Mouse (Mus musculus) urinary bladder, postnatal 25 days (tissue): ENCODE measurements around the gene Med1.
"Not testable (repeated sequence)": the region's sequence is repeated elsewhere in the genome, so short reads cannot be mapped to it uniquely, and the experiment has no call there.

Experiments
- DNase-seq: peaks from one replicate; pipeline ENCODE4 v3.0.0; 2022; ENCODE audit warnings: low spot score

Med1 gene

GRCm38 (mm10) chr11:98192901-98193805 lies at the start of gene Med1:
Gene Med1, minus strand, starts transcription at chr11:98193293.
- DNase-seq, result peak; percentile 81

GRCm38 (mm10) chr11:98238995-98239394 lies 45.9 kb upstream of the Med1 start:
- no peak for DNase-seq

- no peak for DNase-seq
Measured at GRCm38 (mm10) chr11:98238416-98238815, 45.3 kb upstream of the Med1 start.

- DNase-seq, result no peak
Measured at GRCm38 (mm10) chr11:98226349-98226748, 33.3 kb upstream of the Med1 start.

- no peak for DNase-seq
Measured at GRCm38 (mm10) chr11:98213311-98213710, 20.2 kb upstream of the Med1 start.

GRCm38 (mm10) chr11:98209661-98210060 lies 16.6 kb upstream of the Med1 start:
- DNase-seq, result not testable (repeated sequence)

- DNase-seq, result not testable (repeated sequence)
Measured at GRCm38 (mm10) chr11:98206281-98206680, 13.2 kb upstream of the Med1 start.

GRCm38 (mm10) chr11:98205463-98205862 lies 12.4 kb upstream of the Med1 start:
- no peak for DNase-seq

GRCm38 (mm10) chr11:98203931-98204421 lies 10.9 kb upstream of the Med1 start:
- DNase-seq, result peak; percentile 16

GRCm38 (mm10) chr11:98203351-98203911 lies 10.3 kb upstream of the Med1 start:
- DNase-seq, result no peak

- peak; percentile 88 for DNase-seq
Measured at GRCm38 (mm10) chr11:98202641-98203350, 9.7 kb upstream of the Med1 start, which contains the start of gene Cdk12. Gene Cdk12, plus strand, starts transcription at chr11:98203059.

- peak; percentile 23 for DNase-seq
Measured at GRCm38 (mm10) chr11:98201791-98202640, 8.9 kb upstream of the Med1 start.

GRCm38 (mm10) chr11:98190820-98191219 lies 2.3 kb downstream of the Med1 start:
- DNase-seq, result no peak

- no peak for DNase-seq
Measured at GRCm38 (mm10) chr11:98187640-98188395, 5.3 kb downstream of the Med1 start.

GRCm38 (mm10) chr11:98182149-98182548 lies 10.9 kb downstream of the Med1 start:
- DNase-seq, result not testable (repeated sequence)

GRCm38 (mm10) chr11:98168400-98168799 lies 24.7 kb downstream of the Med1 start:
- no peak for DNase-seq

GRCm38 (mm10) chr11:98155094-98155493 lies 38.0 kb downstream of the Med1 start:
- no peak for DNase-seq

GRCm38 (mm10) chr11:98150625-98151156 lies 42.4 kb downstream of the Med1 start:
- DNase-seq, result no peak

- peak; percentile 84 for DNase-seq
Measured at GRCm38 (mm10) chr11:98149786-98150624, 43.1 kb downstream of the Med1 start, which contains the start of gene Fbxl20. Gene Fbxl20, minus strand, starts transcription at chr11:98150403.
